Mouse (Mus musculus) adrenal gland, postnatal 36 days (tissue): ENCODE results near the gene Fbxw7. TPM values are rescaled to one million over a fixed set of nuclear protein-coding genes. Genes with fewer than 3 reads are reported as not detected.

Source experiments
- DNase-seq, 2 experiments: peaks; one replicate each; pipeline ENCODE4 v3.0.0; 2021; ENCODE audit warnings: mixed read lengths in 1 of 2
- total RNA-seq, 2 experiments: library from RNA; stranded (reverse); gene quantifications; 2 replicates each; pipeline ENCODE4 v1.2.3; 2021

Gene Fbxw7
- total RNA-seq, 2 experiments from 2014 or later: 15.2 to 18.6 TPM

DNA sequence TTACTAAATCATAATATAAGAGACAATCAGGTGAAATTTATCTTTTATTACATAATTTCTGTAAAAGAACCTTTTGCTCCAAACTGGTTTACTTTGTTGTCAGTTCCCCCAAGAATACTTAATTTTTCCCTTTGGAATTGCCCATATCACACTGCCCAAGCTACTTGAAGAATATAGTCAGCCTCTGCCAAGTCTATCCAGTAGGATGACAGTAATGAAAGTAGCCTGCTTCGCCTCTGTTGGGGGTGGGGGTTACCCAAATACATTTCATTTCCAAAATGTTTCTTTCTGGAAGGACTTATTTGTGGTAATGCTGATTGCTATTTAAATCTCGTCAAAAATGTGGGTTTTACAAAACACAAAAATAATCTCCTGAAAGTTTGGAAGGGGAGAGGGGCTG lies 136.6 kb downstream of the Fbxw7 start:
- DNase-seq: no peak

DNA sequence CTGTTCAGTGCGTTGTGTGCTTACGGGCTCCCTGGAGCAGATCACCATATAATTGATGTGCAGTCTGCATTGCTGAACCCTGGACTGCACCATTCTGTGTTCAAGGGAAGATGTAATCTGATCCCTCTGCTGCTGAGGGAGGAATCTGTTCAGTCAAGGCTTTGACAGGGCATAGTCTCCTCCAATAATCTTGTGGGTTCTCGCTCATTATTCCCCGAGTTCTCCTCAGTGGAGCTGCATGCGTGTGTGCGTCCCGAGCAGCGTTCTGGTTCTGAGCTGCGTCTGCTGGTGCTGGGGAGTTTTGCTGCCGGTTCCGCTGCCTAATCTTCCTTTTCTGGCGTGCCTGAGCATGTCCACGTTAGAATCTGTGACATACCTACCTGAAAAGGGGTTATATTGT lies 137.1 kb downstream of the Fbxw7 start:
- DNase-seq: peak; percentile 49 to 68

DNA sequence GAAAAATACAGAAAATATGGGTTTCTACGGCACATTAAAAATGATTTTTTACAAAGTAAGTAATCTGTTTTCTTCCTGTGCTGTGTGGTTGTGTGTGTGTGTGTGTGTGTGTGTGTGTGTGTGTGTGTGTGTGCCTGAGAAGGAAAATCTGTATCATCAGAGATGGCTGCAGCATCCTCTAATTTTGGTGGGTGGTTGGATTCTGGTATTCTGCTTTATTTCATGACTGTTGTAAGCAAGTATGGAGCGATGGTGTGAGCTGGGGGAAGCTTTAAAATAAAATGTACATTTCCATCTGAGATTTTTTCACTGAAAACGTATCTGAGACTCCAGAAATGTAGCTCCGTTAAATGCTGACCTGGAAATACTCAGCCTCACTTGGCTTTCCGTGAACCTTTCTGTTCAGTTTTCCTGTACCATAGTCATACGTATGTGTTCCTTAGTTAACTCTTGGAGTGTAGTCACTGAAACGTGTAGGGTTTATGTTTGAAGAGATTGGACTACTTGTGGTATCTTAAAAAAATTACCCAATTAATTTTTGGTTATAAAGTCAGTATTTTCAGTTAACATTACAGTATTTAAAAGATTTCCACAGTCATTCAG lies 137.6 kb downstream of the Fbxw7 start:
- no peak for DNase-seq

DNA sequence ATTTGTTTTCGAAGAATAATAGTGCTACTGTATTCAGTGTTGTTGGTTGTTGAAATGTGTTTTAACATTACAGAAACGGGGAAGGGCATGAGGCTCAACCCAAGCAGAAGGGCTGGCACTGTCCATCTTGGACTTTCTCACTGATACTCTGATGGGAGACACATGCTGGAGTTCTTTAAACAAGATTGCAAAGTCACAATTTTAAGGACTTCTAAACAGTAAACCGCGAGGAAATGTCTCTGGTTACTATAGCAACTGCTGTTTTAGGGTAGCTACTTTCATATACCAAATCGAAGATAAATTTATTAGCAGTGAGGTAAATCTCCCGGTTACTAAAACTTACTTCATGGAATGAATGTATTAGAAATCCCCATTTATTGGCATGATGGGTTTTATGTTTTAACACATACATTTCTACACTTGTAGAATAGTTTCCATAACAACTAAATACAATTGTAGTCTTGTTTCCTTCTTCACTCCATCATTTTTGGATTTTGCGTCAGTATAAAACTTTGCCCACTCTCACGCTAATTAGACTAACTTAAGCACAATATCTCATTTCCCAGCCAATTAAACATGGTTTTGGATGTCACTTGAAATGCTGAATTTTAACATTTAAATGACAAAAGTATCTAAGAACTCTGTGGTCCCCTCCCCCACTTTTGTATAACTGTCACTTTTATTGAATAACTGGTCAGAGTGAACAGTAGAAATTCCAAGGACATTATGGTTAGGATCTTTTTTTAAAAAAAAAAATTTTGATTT lies 140.1 kb downstream of the Fbxw7 start:
- DNase-seq: no peak

DNA sequence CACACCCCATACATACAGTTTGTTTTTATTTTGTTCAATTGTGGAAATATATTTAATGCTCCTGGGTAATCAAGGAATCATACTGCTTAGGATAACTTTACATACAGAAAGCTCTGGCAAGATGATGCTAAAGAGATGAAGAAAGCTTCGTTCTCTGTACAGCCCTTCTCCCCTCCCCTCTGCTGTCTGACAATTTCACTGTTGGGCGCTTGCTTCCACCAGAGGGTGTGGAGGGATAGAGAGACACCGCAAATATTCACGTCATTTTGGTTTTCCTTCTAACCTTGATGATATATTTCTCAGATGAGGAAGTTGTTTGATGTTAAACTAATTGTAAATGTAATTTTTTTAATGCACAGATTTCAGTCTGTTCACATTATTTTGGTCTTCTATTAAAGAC lies 140.8 kb downstream of the Fbxw7 start:
- no peak for DNase-seq

DNA sequence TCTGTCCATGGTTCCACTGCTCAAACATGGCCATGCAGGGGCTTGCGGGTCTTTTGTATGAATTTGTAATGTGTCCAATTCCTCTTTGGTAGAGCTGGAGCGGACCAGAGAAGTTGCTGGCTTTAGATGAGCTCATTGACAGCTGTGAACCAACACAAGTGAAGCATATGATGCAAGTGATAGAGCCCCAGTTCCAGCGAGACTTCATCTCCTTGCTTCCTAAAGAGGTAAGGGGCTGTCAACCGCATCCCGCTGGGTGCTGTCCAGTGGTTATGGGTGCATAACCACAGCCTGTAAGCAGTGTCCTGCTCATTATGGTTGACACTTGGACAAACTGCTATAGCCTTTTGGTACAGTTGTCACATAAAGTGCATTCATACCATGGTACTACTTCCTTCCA lies 150.1 kb downstream of the Fbxw7 start:
- no peak for DNase-seq

DNA sequence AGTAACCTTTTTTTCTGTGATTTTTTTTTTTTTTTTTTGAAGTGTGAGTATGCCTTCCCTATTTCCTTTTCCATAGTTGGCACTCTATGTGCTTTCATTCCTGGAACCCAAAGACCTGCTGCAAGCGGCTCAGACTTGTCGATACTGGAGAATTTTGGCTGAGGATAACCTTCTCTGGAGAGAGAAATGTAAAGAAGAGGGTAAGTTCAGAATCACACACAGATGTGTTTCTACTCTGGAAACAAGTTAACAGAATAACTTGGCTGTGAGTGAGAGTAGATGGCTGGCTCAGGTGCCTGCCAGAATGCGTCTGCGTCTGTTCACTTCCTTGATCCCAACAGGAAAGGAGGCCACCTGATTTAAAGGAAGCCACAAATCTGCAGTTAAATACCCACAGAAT lies 152.3 kb downstream of the Fbxw7 start:
- DNase-seq: no peak

DNA sequence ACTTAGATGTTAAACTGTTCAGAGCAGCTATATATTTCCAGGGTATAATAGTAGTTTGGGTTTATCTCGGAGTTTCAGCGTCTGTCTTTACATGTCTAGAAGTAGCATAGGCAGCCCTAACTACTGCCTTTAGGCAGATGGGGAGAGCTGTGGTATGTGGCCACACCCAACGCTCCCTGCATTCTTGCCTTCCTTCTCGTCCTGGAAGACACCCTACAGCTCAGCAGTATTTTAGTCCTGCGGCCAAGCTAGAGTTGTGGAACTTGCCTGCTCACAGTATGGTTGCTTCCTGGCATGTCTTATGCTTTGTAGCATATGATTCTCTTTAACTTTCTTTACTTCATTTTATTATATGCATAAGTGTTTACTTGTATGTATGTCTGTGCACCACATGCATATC lies 156.5 kb downstream of the Fbxw7 start:
- no peak for DNase-seq

DNA sequence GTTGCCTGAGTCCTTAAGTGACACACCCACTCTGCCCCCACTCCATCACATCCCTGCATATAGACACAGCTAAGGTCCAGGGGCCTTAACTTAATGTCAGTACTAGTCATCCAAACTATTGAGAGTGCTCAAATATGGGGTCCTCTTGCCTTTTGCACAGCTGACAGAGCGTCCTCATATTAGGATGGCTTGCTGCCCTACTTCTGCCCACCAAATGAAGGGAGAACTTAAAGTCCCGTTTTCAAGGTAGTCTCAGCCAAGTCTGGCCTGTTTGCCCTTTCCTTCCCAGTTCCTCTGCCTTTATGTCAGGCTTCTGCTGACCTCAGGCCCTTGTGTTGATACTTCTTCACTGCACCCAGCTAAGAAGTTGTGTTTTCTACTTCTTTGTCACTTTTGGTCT lies 157.8 kb downstream of the Fbxw7 start:
- DNase-seq: no peak

DNA sequence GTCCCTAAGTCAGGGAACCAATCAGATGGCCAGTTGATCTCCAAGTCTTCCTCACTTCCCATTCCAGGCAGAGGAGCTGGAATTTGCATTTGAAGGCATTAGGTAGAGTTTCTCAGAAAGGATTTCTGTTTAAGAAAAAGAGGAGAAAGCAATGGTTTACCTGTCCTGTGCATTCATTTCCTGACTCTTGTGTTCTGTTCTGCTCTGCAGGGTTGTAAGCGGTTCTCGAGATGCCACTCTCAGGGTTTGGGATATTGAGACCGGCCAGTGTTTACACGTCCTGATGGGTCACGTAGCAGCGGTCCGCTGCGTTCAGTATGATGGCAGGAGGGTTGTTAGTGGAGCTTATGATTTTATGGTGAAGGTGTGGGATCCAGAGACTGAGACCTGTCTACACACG lies 159.1 kb downstream of the Fbxw7 start:
- DNase-seq: no peak

DNA sequence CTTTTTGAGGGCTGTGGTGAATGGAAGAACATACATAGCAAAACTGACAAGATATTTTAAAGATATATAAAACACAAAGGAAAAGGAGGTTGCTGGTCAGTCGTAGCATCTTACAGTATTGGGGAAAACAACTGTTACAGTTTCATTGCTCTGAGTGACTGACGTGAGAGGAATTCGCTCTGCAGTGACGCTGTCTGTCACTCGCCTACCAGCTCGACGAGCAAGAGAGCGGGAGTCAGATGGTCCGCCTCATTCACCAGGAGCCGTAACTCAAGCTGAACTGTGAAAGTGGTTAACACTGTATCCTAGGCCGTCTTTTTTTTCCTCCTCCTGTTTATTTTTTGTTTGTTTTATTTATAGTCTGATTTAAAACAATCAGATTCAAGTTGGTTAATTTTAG lies 163.6 kb downstream of the Fbxw7 start:
- DNase-seq: no peak

DNA sequence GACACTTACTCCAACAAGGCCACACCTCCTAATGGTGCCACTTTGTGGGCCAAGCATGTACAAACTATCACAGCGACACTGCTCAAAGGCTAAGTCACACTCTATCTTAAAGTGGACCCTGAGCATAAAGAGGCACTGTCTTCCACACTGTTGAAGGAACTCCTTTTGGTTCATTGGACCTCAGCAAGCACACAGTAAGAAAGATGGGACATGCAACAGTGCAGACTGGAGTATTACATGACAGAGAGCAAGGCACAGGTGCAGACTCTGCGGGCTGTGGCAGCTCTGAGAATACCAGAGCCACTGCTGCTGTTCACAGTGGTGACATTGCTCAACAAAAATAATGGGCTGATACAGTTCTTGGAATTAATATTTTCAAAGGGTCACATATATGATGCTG lies 165.1 kb downstream of the Fbxw7 start:
- DNase-seq: no peak

DNA sequence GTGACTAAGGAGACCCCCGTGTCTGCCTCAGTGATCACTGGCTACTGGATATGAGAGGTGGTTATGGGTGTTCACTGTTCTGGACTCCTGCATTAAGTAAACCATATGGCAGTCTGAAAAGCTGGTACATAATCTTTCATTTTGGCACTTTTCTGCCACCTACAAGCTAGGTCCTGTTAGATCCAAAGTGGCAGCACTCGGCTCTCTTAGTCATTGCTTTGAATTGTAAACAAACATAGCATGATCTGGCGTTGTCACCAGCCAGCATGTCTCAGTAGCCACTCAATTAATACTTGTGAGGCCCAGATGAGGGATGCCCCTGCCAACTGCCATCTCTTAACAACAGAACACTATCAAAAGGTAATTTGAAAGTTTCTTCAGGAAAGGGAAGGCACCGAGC lies 167.6 kb downstream of the Fbxw7 start:
- DNase-seq: no peak

DNA sequence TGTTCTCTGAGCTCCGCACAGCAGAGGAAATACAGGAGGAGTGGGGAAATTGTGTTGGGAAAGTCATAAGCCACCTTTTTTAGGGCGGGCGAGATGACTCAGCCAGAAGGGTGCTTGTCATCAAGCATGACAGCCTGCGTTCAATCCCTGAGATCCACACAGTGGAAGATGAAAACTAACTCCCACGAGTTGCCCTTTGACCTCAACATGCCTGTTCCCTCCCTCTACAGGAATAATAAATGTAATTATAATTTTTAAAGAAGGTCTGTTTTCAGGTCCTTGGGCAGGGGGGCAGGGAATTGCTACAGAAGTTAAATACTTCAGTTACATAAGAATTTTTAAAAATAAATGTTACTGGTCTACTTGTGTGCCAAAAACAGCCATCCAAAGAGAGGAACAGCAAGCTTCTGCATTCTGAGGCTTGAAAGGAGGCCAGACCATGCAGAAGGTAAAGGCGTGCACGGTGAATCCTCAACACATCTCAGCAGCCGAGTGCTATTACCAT lies 170.1 kb downstream of the Fbxw7 start:
- no peak for DNase-seq

DNA sequence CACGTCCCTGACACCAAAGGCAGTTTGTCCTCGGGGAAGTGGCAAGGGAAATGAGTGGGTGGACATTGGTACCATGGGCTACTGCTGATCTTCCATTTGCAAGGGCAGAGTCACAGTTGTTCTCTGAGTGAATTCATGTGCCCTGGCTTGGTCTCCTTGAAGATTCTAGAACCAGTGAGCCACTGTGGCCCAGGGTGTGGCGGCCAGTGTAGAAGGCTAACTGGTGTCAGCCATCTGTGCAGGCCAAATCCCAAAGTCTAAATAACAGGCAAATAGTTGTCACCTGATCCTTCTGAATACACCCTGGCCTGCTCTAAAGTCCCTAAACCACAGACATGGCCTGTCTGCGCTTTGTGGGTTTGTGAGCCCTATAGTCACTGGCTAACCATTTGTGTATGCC lies 173.8 kb downstream of the Fbxw7 start:
- no peak for DNase-seq

DNA sequence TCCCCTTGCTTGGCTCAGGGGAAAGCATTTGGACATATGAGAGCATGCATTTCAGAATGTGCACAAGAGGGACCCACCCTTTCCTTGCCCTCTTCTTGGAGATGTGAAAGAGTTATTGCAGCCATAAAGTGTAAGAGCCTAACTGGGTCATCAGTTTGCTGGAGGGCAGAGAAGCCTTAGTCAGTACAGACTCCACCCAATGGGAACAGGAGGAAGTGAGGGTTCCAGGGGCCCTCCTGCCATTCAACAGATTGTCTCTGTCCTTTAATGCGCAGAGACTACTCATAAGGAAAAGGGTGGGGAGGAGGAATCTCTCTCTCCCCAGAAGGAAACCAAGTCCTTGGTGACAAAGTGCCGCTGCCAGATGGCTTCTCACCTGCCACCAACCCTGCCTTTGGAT lies 190.2 kb downstream of the Fbxw7 start:
- no peak for DNase-seq

DNA sequence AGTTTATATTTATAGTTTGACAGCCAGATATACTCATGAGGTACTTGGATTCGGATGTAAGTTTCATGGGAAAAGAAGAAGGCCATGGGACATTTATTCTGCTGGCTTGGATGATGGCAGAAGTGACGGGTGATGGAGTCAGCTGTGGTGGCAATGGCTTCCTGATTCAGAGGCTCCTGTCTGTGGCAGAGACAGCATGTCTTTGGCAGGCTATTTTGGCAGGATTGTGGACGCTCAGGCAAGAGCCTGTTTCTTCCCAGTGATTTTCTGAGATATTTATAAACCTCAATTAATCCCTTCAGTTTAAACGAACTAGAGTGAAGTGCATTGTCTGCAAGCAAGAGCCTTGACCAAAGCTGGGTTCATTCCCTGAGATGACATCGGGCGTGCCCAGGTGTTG lies 197.8 kb downstream of the Fbxw7 start:
- no peak for DNase-seq

DNA sequence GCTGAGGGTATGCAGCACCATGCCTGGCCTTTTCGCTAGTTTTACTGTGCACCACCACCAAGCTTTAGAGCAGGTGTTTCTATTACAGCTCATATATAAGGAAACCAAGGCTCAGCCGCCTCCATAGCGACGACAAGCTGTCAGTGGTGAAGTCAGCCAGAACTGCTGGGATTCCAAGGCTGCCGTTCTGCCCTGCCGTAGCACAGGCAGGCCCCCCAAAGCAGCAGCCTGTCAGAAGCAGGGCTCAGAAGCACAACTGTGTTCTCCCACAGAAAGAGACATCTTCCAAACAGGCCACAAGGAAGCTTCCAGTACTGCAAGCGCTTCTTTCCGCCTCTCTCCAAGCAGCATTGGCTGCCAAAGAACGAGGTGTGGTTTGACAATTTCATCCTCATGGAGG lies 200.6 kb downstream of the Fbxw7 start:
- DNase-seq: no peak

DNA sequence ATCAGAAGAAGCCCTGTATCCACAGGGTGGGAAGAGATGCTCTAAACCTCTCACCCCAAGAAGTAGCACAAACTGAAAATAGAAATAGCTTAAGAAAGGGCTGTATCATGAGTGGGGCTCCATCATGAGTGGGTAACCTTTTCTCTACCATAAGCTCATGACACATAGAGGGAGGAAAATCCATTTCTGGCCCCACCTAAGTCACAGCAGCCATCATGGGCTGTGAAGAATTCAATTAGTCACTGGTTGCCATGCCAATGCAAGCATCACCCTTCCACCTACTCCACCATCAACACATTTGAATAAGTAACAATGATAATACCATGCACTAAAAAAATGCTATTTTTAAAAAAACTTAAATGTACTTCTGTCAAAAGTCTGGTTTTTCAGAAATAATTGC lies 205.1 kb downstream of the Fbxw7 start:
- DNase-seq: no peak

DNA sequence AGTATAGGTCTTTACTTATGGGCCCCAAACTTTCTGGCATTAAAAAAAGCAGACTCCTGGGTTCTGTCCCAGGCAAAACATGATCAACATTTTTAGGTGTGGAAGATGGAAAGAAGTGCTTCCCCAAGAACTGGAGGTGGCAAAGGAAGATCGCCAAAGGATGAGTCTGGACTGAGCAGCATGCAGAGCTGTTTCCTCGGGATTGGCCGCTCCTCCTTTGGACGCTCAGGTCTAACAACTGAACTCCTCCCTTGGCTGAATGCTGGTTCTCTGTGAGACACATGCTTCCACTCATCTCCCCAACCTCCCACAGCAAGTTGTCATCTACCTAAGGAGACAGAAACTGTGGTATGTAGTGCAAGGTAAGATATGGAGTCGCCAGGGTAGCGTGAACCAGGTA lies 206.7 kb downstream of the Fbxw7 start:
- DNase-seq: no peak

DNA sequence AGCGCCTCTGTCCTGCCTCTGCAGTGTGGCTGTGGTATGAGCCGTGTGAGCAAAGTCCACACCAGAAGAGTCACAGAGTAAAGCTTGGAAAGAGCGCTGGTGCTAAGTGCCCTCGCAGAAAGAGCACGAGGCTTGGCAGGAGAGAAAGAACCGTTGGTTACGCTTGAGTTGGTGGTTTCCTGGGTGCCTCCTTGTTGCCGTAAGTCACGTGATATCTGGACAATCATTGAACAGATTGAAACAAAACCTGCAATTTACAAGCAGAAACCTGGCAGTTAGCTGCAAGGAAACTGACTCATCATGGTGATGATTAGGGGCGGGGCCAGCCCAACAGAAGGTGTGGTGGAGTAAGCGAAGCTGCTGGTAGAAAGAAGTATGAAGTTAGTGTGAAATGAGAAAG lies 207.7 kb downstream of the Fbxw7 start:
- DNase-seq: no peak

DNA sequence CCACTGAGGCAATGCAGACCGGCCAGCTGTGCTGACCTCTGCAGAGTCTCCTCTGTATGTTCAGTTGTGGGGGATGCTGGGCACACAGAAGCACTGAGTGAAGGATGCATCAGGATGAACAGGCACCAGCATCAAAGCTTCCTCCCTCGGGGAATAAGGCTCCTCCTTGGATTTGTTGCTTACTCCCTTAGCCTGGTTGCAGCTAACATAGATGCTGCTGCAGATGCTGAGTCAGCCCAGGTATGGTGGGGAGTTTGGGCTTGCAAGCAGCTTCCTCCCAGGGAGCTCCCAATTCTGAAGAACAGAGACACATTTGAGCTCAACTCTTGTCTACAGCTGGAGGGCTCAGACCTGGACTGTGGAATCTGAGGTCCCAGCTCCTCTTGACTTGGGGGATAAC lies 209.2 kb downstream of the Fbxw7 start:
- no peak for DNase-seq

DNA sequence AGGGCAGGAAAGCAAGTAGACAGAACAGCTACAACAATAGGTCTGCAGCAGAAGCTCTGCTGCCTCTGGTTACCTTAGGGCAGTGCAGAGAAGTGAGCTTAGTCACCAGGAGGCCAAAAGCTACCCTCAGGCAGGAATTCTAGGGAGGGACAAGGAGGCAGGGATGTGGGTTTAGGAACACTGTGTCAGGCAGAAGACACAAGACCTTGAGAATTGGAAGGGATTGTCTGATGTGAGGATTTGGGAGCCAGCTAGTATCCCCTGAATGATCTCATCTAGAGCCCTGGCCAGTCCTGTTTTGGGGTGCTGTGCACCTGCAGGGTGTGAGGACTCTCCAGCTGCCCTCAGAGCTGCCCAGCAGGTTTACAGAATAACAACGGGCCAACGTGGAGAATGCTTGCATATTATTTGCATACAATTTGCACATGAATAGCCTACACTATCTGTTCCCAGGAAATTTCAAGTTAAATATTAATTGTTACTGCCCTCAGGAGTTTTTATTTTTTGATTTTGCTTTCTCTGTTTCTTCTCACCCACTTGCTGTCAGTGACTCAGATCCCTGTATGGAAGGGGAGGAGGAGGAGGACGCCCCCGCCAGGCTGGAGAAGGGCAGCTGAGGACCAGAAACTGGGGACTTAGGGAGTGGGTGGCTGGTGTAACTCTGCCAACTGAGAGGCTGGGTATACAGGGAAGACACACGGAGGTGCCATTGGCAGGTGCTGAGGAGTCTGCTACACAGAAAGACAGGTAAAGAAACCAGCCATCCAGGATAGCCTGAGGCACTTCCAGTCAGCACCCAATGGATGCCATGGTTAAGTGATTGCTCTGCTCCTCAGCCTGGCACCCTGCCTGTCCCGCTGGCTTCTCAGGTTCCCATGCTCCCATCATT lies 210.0 kb downstream of the Fbxw7 start:
- DNase-seq: no peak
